ENCODE assay signal across 26 mouse cellular contexts in genomic region chr14:93284009-93284408, GRCm38 (mm10).
DNase-seq lines count a peak whose midpoint lies in the region; ATAC-seq and TF ChIP-seq lines count a peak whose summit lies in the region.
"Had no signal": no experiment of that assay in that cellular context is flagged by ENCODE, and none has a peak within 500 bp of the region (broad histone marks: within the 10 kb centered on the region; RNA-seq: fewer than 3 reads in every experiment).

No protein-coding gene starts in this region.

- no peaks in the 10 kb centered on the region for H3K9me3 ChIP-seq in liver, embryonic 13.5 days (replicated peaks)
- no peaks in the 10 kb centered on the region for H3K9me3 ChIP-seq in liver, postnatal 0 days (ENCODE audit: low read length)
- H3K9me3 ChIP-seq in intestine, embryonic 15.5 days: no peaks in the 10 kb centered on the region
- no peaks in the 10 kb centered on the region for H3K9me3 ChIP-seq in intestine, postnatal 0 days (ENCODE audit: control insufficient read depth)
- H3K9me3 ChIP-seq: forebrain, embryonic 10.5 days; forebrain, embryonic 13.5 days; G1E; heart, embryonic 10.5 days; heart, embryonic 13.5 days had no signal

- no peaks in the 10 kb centered on the region for H3K36me3 ChIP-seq in liver, embryonic 13.5 days
- no peaks in the 10 kb centered on the region for H3K36me3 ChIP-seq in liver, postnatal 0 days (replicated peaks; ENCODE audit: insufficient read depth, low read length)
- H3K36me3 ChIP-seq in intestine, embryonic 15.5 days: no peaks in the 10 kb centered on the region
- H3K36me3 ChIP-seq in intestine, postnatal 0 days (ENCODE audit: control insufficient read depth, insufficient read depth): no peaks in the 10 kb centered on the region
- H3K36me3 ChIP-seq: forebrain, embryonic 10.5 days; G1E; heart, embryonic 10.5 days; heart, embryonic 13.5 days had no signal

- H3K4me2 ChIP-seq in liver, embryonic 13.5 days: no peak overlapping the region
- no peak overlapping the region for H3K4me2 ChIP-seq in liver, postnatal 0 days (ENCODE audit: low read depth, low read length)
- no peak overlapping the region for H3K4me2 ChIP-seq in intestine, embryonic 15.5 days (replicated peaks)
- no peak overlapping the region for H3K4me2 ChIP-seq in intestine, postnatal 0 days (replicated peaks; ENCODE audit: low read depth)
- H3K4me2 ChIP-seq: forebrain, embryonic 13.5 days; heart, embryonic 13.5 days; hindbrain, embryonic 14.5 days had no signal

- whole genome bisulfite sequencing in liver, embryonic 13.5 days (ENCODE audit: insufficient replicate concordance): 72% methylated on average over 3 of the region's 3 CpGs
- whole genome bisulfite sequencing in liver, postnatal 0 days (ENCODE audit: insufficient replicate concordance): 59% methylated on average over 3 of the region's 3 CpGs
- WGBS in intestine, embryonic 15.5 days: 65% methylated on average over 3 of the region's 3 CpGs
- WGBS in intestine, postnatal 0 days: 42% methylated on average over 3 of the region's 3 CpGs

- ATAC-seq in liver, embryonic 13.5 days (ENCODE audit: low read depth): peak; percentile 60; the same call in 1 of the 2 replicates
- ATAC-seq in liver, postnatal 0 days: no peak
- peak; percentile 82 for ATAC-seq in intestine, embryonic 15.5 days
- peak; percentile 88 for ATAC-seq in intestine, postnatal 0 days
- ATAC-seq in frontal cortex, adult (ENCODE audit: low TSS enrichment): no peak
- ATAC-seq: forebrain, embryonic 13.5 days; forebrain, embryonic 16.5 days; hindbrain, postnatal 0 days; Patski had no signal

- H3K4me1 ChIP-seq in liver, embryonic 13.5 days (replicated peaks): no peaks in the 10 kb centered on the region
- H3K4me1 ChIP-seq in liver, postnatal 0 days (ENCODE audit: insufficient read depth): no peaks in the 10 kb centered on the region
- no peaks in the 10 kb centered on the region for H3K4me1 ChIP-seq in intestine, embryonic 15.5 days (replicated peaks)
- H3K4me1 ChIP-seq in intestine, postnatal 0 days (replicated peaks; ENCODE audit: control insufficient read depth, insufficient read depth, low read length): no peaks in the 10 kb centered on the region
- H3K4me1 ChIP-seq: forebrain, embryonic 10.5 days; forebrain, embryonic 13.5 days; heart, embryonic 10.5 days; heart, embryonic 13.5 days had no signal

- TF ChIP-seq CTCF in liver, postnatal 0 days (IDR thresholded peaks at IDR 0.05; ENCODE audit: low read depth): no peak
- no peak for TF ChIP-seq CTCF in intestine, postnatal 0 days (IDR thresholded peaks at IDR 0.05; ENCODE audit: low read depth)

- no peak overlapping the region for H3K27ac ChIP-seq in liver, embryonic 13.5 days
- no peak overlapping the region for H3K27ac ChIP-seq in liver, postnatal 0 days (ENCODE audit: low read depth)
- H3K27ac ChIP-seq in intestine, embryonic 15.5 days: no peak overlapping the region
- H3K27ac ChIP-seq in intestine, postnatal 0 days (ENCODE audit: low read depth, low read length): no peak overlapping the region
- H3K27ac ChIP-seq: forebrain, embryonic 10.5 days; forebrain, embryonic 13.5 days; heart, adult 2 months; heart, embryonic 10.5 days; heart, embryonic 13.5 days; hindbrain, embryonic 14.5 days; hindbrain, postnatal 0 days had no signal

- no peak for TF ChIP-seq EP300 in liver, postnatal 0 days (IDR thresholded peaks at IDR 0.05; ENCODE audit: low read depth)

- DNase-seq in liver, embryonic 13.5 days: no peak
- DNase-seq in liver, postnatal 0 days: no peak
- no peak for DNase-seq in gastrocnemius, adult 18-20 months (ENCODE audit: low spot score)
- DNase-seq: adrenal gland, postnatal 10 days; adrenal gland, postnatal 36 days; B cell, adult 2 months; cerebellum, adult 18-20 months; cerebellum, adult 9-10 months; cerebellum, postnatal 14 days; gastrocnemius, postnatal 36 days; heart, adult 2 months; heart, postnatal 14 days; heart, postnatal 4 days had no signal

- H3K27me3 ChIP-seq in liver, embryonic 13.5 days: no peaks in the 10 kb centered on the region
- H3K27me3 ChIP-seq in liver, postnatal 0 days (ENCODE audit: insufficient read depth, low read length): no peaks in the 10 kb centered on the region
- no peaks in the 10 kb centered on the region for H3K27me3 ChIP-seq in intestine, embryonic 15.5 days (replicated peaks)
- no peaks in the 10 kb centered on the region for H3K27me3 ChIP-seq in intestine, postnatal 0 days (replicated peaks; ENCODE audit: control insufficient read depth, insufficient read depth, low read length)
- H3K27me3 ChIP-seq: CH12.LX; forebrain, embryonic 13.5 days; heart, embryonic 13.5 days had no signal

- H3K9ac ChIP-seq in liver, embryonic 13.5 days: no peak overlapping the region
- no peak overlapping the region for H3K9ac ChIP-seq in liver, postnatal 0 days (replicated peaks)
- no peak overlapping the region for H3K9ac ChIP-seq in intestine, embryonic 15.5 days
- no peak overlapping the region for H3K9ac ChIP-seq in intestine, postnatal 0 days (ENCODE audit: low read depth, low read length)
- H3K9ac ChIP-seq: forebrain, embryonic 13.5 days; heart, embryonic 13.5 days; hindbrain, embryonic 14.5 days had no signal

- no peak overlapping the region for H3K4me3 ChIP-seq in liver, embryonic 13.5 days (replicated peaks)
- no peak overlapping the region for H3K4me3 ChIP-seq in liver, postnatal 0 days (ENCODE audit: low read depth, low read length)
- no peak overlapping the region for H3K4me3 ChIP-seq in intestine, embryonic 15.5 days (replicated peaks)
- no peak overlapping the region for H3K4me3 ChIP-seq in intestine, postnatal 0 days (ENCODE audit: low read depth, low read length)
- H3K4me3 ChIP-seq: forebrain, embryonic 10.5 days; forebrain, embryonic 13.5 days; heart, adult 2 months; heart, embryonic 10.5 days; heart, embryonic 13.5 days had no signal

Comparison
In these comparisons a context has a peak if more than half of its experiments do, and no peak if none do; other contexts are left out.
1. ATAC-seq: peak in liver, embryonic 13.5 days (single experiment), intestine, embryonic 15.5 days (single experiment) and intestine, postnatal 0 days (single experiment); none in liver, postnatal 0 days (single experiment) and frontal cortex, adult (single experiment).